Mouse (Mus musculus) stomach, postnatal 0 days (tissue): ENCODE measurements around the gene Palm. TPM values are rescaled to one million over a fixed set of nuclear protein-coding genes. Genes with fewer than 3 reads are reported as not detected.

Experiments
- ATAC-seq: fragments of 200-750 bp; cut with Nextera tagmentation; 2 replicates; pipeline ENCODE4 v1.8.0; 2017; ENCODE audit not compliant: low FRiP score, low TSS enrichment
- DNase-seq: peaks from one replicate; pipeline ENCODE4 v3.0.0-alpha.2; 2016; ENCODE audit warnings: low spot score
- H3K27ac ChIP-seq: fragments of 300-500 bp; sonication (generic); replicated peaks from 2 replicates; pipeline ENCODE4 v1.5.1; 2014; ENCODE audit warnings: mild to moderate bottlenecking, control low read depth
- H3K27me3 ChIP-seq: fragments of 300-500 bp; sonication (generic); 2 replicates; pipeline ENCODE4 v1.6.1; 2014; ENCODE audit warnings: low read length; ENCODE audit not compliant: control insufficient read depth, insufficient read depth
- H3K36me3 ChIP-seq: fragments of 300-500 bp; sonication (generic); 2 replicates; pipeline ENCODE4 v1.6.1; 2014; ENCODE audit warnings: low read length, mixed read lengths; ENCODE audit not compliant: control insufficient read depth, insufficient read depth
- H3K4me1 ChIP-seq: fragments of 300-500 bp; sonication (generic); replicated peaks from 2 replicates; pipeline ENCODE4 v1.6.1; 2014; ENCODE audit warnings: antibody characterized with exemption; ENCODE audit not compliant: control insufficient read depth, insufficient read depth
- H3K4me2 ChIP-seq: fragments of 300-500 bp; sonication (generic); replicated peaks from 2 replicates; pipeline ENCODE4 v1.6.1; 2014; ENCODE audit warnings: low read depth, mild to moderate bottlenecking, control low read depth, moderate library complexity
- H3K4me3 ChIP-seq: fragments of 300-500 bp; sonication (generic); 2 replicates; pipeline ENCODE4 v1.5.1; 2014; ENCODE audit warnings: low read depth, low read length, control low read depth
- H3K9ac ChIP-seq: fragments of 300-500 bp; sonication (generic); 2 replicates; pipeline ENCODE4 v1.6.1; 2014; ENCODE audit warnings: mild to moderate bottlenecking, low read length, control low read depth, mixed read lengths
- H3K9me3 ChIP-seq: fragments of 300-500 bp; sonication (generic); 2 replicates; pipeline ENCODE4 v1.6.1; 2016; ENCODE audit warnings: low read length; ENCODE audit not compliant: control insufficient read depth
- CTCF ChIP-seq: IDR thresholded peaks from 2 replicates; pipeline ENCODE4 v1.5.1; 2016; ENCODE audit warnings: antibody characterized with exemption, low read depth, mild to moderate bottlenecking, moderate library complexity
- EP300 ChIP-seq: optimal IDR thresholded peaks from 2 replicates; pipeline ENCODE3; 2016; ENCODE audit warnings: antibody characterized with exemption
- WGBS: fragments of 180-500 bp; shearing (Covaris S2); extraction: QIAGEN DNeasy Blood & Tissue Kit; methylation state at CpG from one replicate; pipeline ENCODE4 v1.1.7; 2014; 5-methylcytosine and 5-hydroxymethylcytosine counted together
- polyA plus RNA-seq: library from polyadenylated mRNA; unstranded; fragments of >200 nt; fragmentation: Nextera tagmentation; extraction: Ambion mirVana; gene quantifications from 2 replicates; pipeline ENCODE4 v1.2.1, GENCODE M21; 2015

Palm gene
- polyA plus RNA-seq, 1 experiment from 2014 or later = 27.8 TPM

DNA sequence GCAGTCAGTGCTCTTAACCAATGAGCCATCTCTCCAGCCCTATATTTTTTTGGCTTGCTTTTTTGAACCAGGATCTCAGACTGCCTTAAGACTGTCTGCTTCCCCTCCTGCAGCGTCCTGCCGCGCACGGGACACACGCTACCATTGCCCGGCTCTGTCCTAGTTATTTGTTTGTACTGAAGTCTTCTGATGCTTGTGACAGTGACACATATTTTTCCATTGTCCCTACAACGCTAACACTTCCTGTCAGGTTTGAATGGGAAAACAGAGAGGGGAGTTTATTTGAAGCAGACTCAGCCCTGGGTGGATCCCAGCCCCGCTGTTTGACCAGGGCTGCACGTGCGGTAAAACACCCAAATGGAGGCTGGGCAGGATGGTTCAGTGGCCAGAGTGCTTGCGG, 15.4 kb downstream of the Palm start:
- H3K9me3 ChIP-seq = no peaks in the 10 kb centered on the region
- H3K27ac ChIP-seq = no peak overlapping the region
- DNase-seq = no peak
- TF ChIP-seq EP300 (no peak), CTCF (no peak)
- 86% methylated on average over 11 of the region's 11 CpGs for WGBS
- no peak overlapping the region for H3K9ac ChIP-seq
- H3K36me3 ChIP-seq = 0 out of 2 replicates have a peak, but pooled peaks cover 3% of the 10 kb centered on the region
- H3K4me3 ChIP-seq = no peak overlapping the region
- ATAC-seq = no peak
- no peaks in the 10 kb centered on the region for H3K4me1 ChIP-seq
- H3K4me2 ChIP-seq = no peak overlapping the region
- no peaks in the 10 kb centered on the region for H3K27me3 ChIP-seq

DNA sequence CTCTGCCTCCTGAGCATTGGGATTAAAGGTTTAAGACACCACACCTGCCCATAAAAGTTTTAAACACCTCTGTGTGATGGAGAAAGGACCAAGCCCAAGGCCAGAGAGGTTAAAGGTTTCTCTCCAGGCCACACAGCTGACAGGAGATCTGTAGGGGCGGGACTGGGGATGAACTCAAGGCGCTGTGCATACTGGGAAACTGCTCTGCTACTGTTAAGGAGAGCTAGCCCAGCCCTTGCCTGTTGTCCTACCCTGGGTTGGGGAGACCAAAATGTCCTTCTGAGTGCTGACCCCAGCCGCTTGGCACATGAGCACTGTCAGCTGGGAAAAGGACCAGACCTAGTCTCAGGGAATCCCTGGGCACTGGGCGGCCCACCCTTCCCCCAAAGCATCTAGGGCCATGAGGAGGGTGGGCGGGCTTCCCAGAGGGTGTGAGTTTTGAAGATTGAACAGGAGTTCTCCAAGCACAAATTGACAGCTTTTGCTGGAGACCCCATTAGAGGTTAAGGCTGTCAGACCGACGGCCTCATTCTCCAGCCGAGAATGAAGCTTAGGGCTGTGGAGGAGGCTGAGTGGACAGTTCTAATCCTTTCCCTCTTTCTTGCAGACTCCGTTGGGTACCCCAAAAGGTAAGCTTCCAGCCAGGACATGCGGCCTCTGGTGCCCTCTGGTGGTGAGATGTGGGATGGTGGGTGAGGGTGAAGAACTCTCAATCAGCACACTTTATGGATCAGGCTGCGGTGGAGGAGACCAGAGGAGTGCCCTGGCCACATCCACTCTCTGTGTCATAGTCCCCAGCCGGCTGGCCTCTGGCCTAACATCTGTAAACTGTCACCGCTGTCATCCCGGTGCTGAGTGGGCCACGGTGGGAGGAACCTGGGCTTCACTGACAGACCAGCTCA, 18.6 kb downstream of the Palm start:
- H3K36me3 ChIP-seq = 0 out of 2 replicates have a peak, but pooled peaks cover 3% of the 10 kb centered on the region
- H3K27me3 ChIP-seq = no peaks in the 10 kb centered on the region
- TF ChIP-seq CTCF = peak; percentile 97
- TF ChIP-seq EP300 = no peak
- no peak overlapping the region for H3K9ac ChIP-seq
- H3K4me2 ChIP-seq = no peak overlapping the region
- peak; percentile 86 for DNase-seq
- no peaks in the 10 kb centered on the region for H3K9me3 ChIP-seq
- 30% methylated on average over 15 of the region's 15 CpGs for WGBS
- H3K27ac ChIP-seq = no peak overlapping the region
- ATAC-seq = peak; percentile 41
- H3K4me3 ChIP-seq = no peak overlapping the region
- no peaks in the 10 kb centered on the region for H3K4me1 ChIP-seq

DNA sequence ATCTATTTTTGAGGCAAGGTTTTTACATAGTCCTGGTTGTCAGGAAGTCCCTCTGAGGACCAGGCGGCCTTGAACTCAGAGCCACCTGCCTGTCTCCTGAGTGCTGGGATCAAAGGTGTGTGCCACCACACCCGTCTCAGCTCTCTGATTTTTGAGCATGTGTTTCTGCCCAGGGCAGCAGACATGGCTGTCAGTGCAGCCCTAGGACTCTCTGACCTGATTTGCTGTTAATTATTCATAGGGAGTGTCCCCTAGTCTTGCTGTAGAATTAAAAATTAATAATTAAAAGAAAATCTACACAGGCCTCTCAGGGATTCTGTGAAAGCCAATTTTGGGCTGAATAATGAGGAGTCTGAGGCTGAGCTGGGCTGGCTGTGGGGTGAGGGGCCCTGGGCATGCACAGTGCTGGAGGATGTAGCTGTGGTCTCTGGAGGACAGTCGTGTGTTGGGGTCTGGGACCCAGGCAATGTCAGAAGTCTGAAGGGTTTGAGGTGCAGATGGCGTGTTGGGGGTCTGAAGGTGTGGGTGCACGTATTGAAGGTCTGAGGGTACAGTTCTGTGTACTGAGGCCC, 21.0 kb downstream of the Palm start:
- no peak overlapping the region for H3K4me2 ChIP-seq
- H3K9me3 ChIP-seq = no peaks in the 10 kb centered on the region
- no peak overlapping the region for H3K9ac ChIP-seq
- 81% methylated on average over 5 of the region's 5 CpGs for WGBS
- H3K36me3 ChIP-seq = 0 out of 2 replicates have a peak, but pooled peaks cover under 1% of the 10 kb centered on the region
- no peak for DNase-seq
- H3K27me3 ChIP-seq = no peaks in the 10 kb centered on the region
- H3K27ac ChIP-seq = no peak overlapping the region
- TF ChIP-seq EP300 (no peak), CTCF (no peak)
- no peaks in the 10 kb centered on the region for H3K4me1 ChIP-seq
- no peak overlapping the region for H3K4me3 ChIP-seq
- ATAC-seq = no peak

DNA sequence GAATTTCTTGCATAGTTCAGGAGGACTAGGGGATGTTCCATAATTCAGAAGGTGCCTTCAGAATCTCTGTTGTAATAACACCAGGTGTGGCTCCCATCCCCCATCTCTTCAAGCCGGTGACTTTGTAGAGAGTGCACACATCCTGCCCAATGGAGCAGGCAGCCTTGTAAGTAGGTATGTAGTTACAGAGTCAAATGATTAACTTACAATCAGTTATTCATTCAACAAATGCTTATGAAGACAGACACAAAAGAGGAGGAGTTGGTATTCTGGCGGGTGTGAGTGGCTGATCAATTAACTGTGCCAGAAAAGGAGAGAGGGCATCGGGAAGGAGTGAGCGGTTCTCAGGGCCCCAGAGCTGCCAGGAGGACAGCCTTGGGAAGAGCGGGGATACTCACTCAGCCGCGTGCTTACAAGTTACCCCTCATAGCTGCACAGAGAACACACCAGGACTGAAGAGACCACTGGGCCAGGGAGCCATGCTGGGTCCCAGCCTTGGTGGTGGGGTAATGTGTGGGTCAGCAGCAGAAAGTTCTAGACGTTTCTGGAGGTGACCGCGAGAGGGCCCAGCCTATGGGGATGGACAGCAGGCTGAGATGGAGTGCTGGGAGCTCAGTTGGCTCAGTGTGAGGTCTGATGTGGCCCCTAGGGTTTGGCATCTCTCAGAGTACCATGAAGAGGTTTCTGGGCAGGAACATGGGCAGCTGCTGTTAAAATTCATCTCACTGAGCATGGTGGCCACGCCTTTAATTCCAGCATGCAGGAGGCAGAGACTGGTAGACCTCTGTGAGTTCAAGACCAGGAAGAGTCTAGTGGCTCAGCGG, 22.5 kb downstream of the Palm start:
- no peaks in the 10 kb centered on the region for H3K27me3 ChIP-seq
- H3K4me3 ChIP-seq = no peak overlapping the region
- ATAC-seq = no peak
- no peaks in the 10 kb centered on the region for H3K36me3 ChIP-seq
- no peak overlapping the region for H3K27ac ChIP-seq
- no peak overlapping the region for H3K4me2 ChIP-seq
- TF ChIP-seq CTCF (no peak), EP300 (no peak)
- no peak overlapping the region for H3K9ac ChIP-seq
- H3K9me3 ChIP-seq = no peaks in the 10 kb centered on the region
- no peak for DNase-seq
- WGBS = 78% methylated on average over 12 of the region's 12 CpGs
- no peaks in the 10 kb centered on the region for H3K4me1 ChIP-seq

DNA sequence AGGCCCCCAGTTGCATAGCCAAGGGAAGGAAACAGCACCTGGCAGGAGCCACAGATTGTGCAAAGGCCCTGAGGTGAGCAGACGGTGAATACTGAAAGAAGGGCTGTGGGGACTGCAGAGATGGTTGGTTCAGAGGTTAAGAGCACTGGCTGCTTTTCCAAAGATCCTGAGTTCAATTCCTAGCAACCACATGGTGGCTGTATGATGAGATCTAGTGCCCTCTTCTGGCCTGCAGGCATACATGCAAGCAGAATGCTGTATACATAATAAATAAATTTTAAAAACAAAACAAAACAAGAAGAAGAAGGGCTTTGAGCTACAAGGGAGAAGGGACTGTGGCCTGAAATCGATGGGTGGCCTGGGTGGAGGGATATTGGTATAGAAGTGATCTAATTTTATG, 23.7 kb downstream of the Palm start:
- Histone ChIP-seq H3K4me1 (no peaks in the 10 kb centered on the region), H3K9ac (no peak overlapping the region), H3K4me3 (no peak overlapping the region), H3K27me3 (no peaks in the 10 kb centered on the region), H3K36me3 (no peaks in the 10 kb centered on the region), H3K9me3 (no peaks in the 10 kb centered on the region), H3K27ac (0 out of 2 replicates have a peak overlapping the region, but pooled peaks have one; percentile 24), H3K4me2 (no peak overlapping the region)
- no peak for DNase-seq
- TF ChIP-seq EP300 (no peak), CTCF (peak; percentile 64)
- no peak for ATAC-seq
- 67% methylated on average over 2 of the region's 2 CpGs for WGBS
